Mouse (Mus musculus) limb, embryonic 14.5 days (tissue): ENCODE results near the gene Lexm. TPM values are rescaled to one million over a fixed set of nuclear protein-coding genes. Genes with fewer than 3 reads are reported as not detected.
A peak's percentile ranks its signal among the peaks of the same experiment; 100 is the strongest.

Experiments used
- ATAC-seq: fragments of 200-750 bp; cut with Nextera tagmentation; 2 replicates; pipeline ENCODE4 v1.8.0; 2017; ENCODE audit warnings: low read depth, moderate number of reproducible peaks, moderate TSS enrichment; ENCODE audit not compliant: low FRiP score
- DNase-seq: peaks from one replicate; pipeline ENCODE4 v3.0.0-alpha.2; 2015; ENCODE audit warnings: low spot score
- H3K27ac ChIP-seq: fragments of 300-500 bp; sonication (generic); replicated peaks from 2 replicates; pipeline ENCODE4 v1.5.1; 2014; ENCODE audit warnings: low read depth, mild to moderate bottlenecking, low read length, moderate library complexity, mixed read lengths
- H3K27me3 ChIP-seq: fragments of 300-500 bp; sonication (generic); 2 replicates; pipeline ENCODE4 v1.6.1; 2014; ENCODE audit warnings: low read length, mixed read lengths; ENCODE audit not compliant: control insufficient read depth, insufficient read depth
- H3K36me3 ChIP-seq: fragments of 300-500 bp; sonication (generic); 2 replicates; pipeline ENCODE4 v1.6.1; 2014; ENCODE audit warnings: mild to moderate bottlenecking, low read length, moderate library complexity, mixed read lengths; ENCODE audit not compliant: control insufficient read depth, insufficient read depth
- H3K4me1 ChIP-seq: fragments of 300-500 bp; sonication (generic); 2 replicates; pipeline ENCODE4 v1.6.1; 2014; ENCODE audit warnings: antibody characterized with exemption, low read length, mixed read lengths; ENCODE audit not compliant: control insufficient read depth, insufficient read depth
- H3K4me2 ChIP-seq: fragments of 300-500 bp; sonication (generic); replicated peaks from 2 replicates; pipeline ENCODE4 v1.6.1; 2014; ENCODE audit warnings: low read depth, mild to moderate bottlenecking, low read length, moderate library complexity; ENCODE audit not compliant: severe bottlenecking
- H3K4me3 ChIP-seq: fragments of 300-500 bp; sonication (generic); replicated peaks from 2 replicates; pipeline ENCODE4 v1.5.1; 2014; ENCODE audit warnings: low read length
- H3K9ac ChIP-seq: fragments of 300-500 bp; sonication (generic); 2 replicates; pipeline ENCODE4 v1.6.1; 2014; ENCODE audit warnings: mild to moderate bottlenecking, low read depth, low read length, moderate library complexity; ENCODE audit not compliant: severe bottlenecking
- H3K9me3 ChIP-seq: fragments of 300-500 bp; sonication (generic); 2 replicates; pipeline ENCODE4 v1.6.1; 2016; ENCODE audit warnings: low read length; ENCODE audit not compliant: control insufficient read depth
- POLR2A ChIP-seq: fragments of 200-500 bp; IDR thresholded peaks from 2 replicates; pipeline ENCODE4 v1.8.0; 2012; ENCODE audit warnings: inconsistent platforms, mild to moderate bottlenecking, moderate library complexity, borderline replicate concordance; ENCODE audit not compliant: insufficient read depth, insufficient read length; ENCODE audit errors: extremely low read depth
- WGBS: fragments of 180-500 bp; shearing (Covaris S2); extraction: QIAGEN DNeasy Blood & Tissue Kit; methylation state at CpG from one replicate; pipeline ENCODE4 v1.1.7; 2014; 5-methylcytosine and 5-hydroxymethylcytosine counted together
- polyA plus RNA-seq, 2 experiments: library from polyadenylated mRNA; depleted of rRNA in 1 of 2; stranded (reverse) in 1 of 2; unstranded in 1 of 2; fragments of >200 nt; fragmentation: Nextera tagmentation in 1 of 2; extraction: Ambion mirVana in 1 of 2; gene quantifications; 2 replicates each; pipeline versions ENCODE4 v1.2.1 to v1.2.3; 2012 to 2014

The Lexm gene
- polyA plus RNA-seq, 2 experiments: not detected

GRCm38 (mm10) chr4:106621428-106621827 is 4.4 kb upstream of the Lexm start:
- WGBS: 70% methylated on average over 3 of the region's 3 CpGs
- no peak overlapping the region for H3K27ac ChIP-seq
- H3K4me1 ChIP-seq: peaks cover 4% of the 10 kb centered on the region; the same call in 1 of the 2 replicates
- no peak overlapping the region for H3K4me3 ChIP-seq
- H3K9me3 ChIP-seq: no peaks in the 10 kb centered on the region
- TF ChIP-seq POLR2A: no peak
- ATAC-seq (no peak), DNase-seq (no peak)
- no peak overlapping the region for H3K9ac ChIP-seq
- H3K36me3 ChIP-seq: no peaks in the 10 kb centered on the region
- peaks cover 27% of the 10 kb centered on the region for H3K27me3 ChIP-seq
- H3K4me2 ChIP-seq: no peak overlapping the region

- peaks cover 4% of the 10 kb centered on the region; the same call in 1 of the 2 replicates for H3K4me1 ChIP-seq
- ATAC-seq: no peak
- DNase-seq: no peak
- TF ChIP-seq POLR2A: no peak
- H3K4me3 ChIP-seq: no peak overlapping the region
- no peak overlapping the region for H3K9ac ChIP-seq
- H3K4me2 ChIP-seq: no peak overlapping the region
- WGBS: 90% methylated on average over 4 of the region's 4 CpGs
- H3K36me3 ChIP-seq: no peaks in the 10 kb centered on the region
- no peaks in the 10 kb centered on the region for H3K9me3 ChIP-seq
- no peak overlapping the region for H3K27ac ChIP-seq
- H3K27me3 ChIP-seq: peaks cover 26% of the 10 kb centered on the region
Measured at GRCm38 (mm10) chr4:106618898-106619297, 1.9 kb upstream of the Lexm start.

GRCm38 (mm10) chr4:106615637-106616036 is 1.4 kb downstream of the Lexm start:
- Histone ChIP-seq H3K9ac (no peak overlapping the region), H3K27me3 (no peaks in the 10 kb centered on the region), H3K4me1 (peaks cover 4% of the 10 kb centered on the region; the same call in 1 of the 2 replicates), H3K4me3 (no peak overlapping the region), H3K4me2 (no peak overlapping the region), H3K9me3 (no peaks in the 10 kb centered on the region), H3K36me3 (no peaks in the 10 kb centered on the region), H3K27ac (no peak overlapping the region)
- WGBS: 75% methylated on average over 12 of the region's 12 CpGs
- no peak for TF ChIP-seq POLR2A
- ATAC-seq: no peak
- no peak for DNase-seq

- no peak for ATAC-seq
- DNase-seq: no peak
- 75% methylated on average over 9 of the region's 9 CpGs for WGBS
- no peak overlapping the region for H3K27ac ChIP-seq
- peaks cover 4% of the 10 kb centered on the region; the same call in 1 of the 2 replicates for H3K4me1 ChIP-seq
- H3K9me3 ChIP-seq: no peaks in the 10 kb centered on the region
- no peak overlapping the region for H3K9ac ChIP-seq
- no peaks in the 10 kb centered on the region for H3K36me3 ChIP-seq
- no peak for TF ChIP-seq POLR2A
- H3K27me3 ChIP-seq: no peaks in the 10 kb centered on the region
- H3K4me3 ChIP-seq: no peak overlapping the region
- no peak overlapping the region for H3K4me2 ChIP-seq
Measured at GRCm38 (mm10) chr4:106614881-106615280, 2.2 kb downstream of the Lexm start.

- peak; percentile 61 for ATAC-seq
- H3K27ac ChIP-seq: no peak overlapping the region
- 41% methylated on average over 7 of the region's 7 CpGs for WGBS
- no peak overlapping the region for H3K9ac ChIP-seq
- no peaks in the 10 kb centered on the region for H3K36me3 ChIP-seq
- no peaks in the 10 kb centered on the region for H3K9me3 ChIP-seq
- H3K27me3 ChIP-seq: no peaks in the 10 kb centered on the region
- no peak overlapping the region for H3K4me2 ChIP-seq
- H3K4me1 ChIP-seq: peaks cover 4% of the 10 kb centered on the region; the same call in 1 of the 2 replicates
- TF ChIP-seq POLR2A: no peak
- DNase-seq: peak; percentile 71
- no peak overlapping the region for H3K4me3 ChIP-seq
Measured at GRCm38 (mm10) chr4:106614180-106614797, 2.8 kb downstream of the Lexm start.
